Mouse (Mus musculus): Measurements from ENCODE around the gene Caprin2.

DNA sequence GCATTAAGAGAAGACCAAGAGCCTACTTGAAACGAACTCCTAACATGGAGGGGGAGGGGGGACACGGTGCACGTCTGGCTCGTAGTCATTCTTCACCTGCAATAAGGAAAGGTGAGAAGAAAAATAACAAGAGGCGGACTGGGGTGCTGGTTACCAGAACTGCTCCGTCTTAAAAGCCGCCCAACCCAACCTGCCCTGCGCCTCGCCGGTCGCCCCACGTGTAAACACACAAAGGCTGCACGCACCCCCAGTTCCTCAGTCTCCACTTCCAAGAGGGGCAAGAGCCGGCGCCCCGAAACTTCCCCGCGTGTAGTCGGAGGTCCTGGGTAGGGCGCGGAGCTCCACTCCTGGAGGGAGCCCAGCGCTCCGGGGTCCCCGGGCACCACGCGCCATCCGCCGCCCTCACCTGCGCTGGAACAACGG lies 48.3 kb upstream of the Caprin2 start:
- TF ChIP-seq CTCF (conservative IDR thresholded peaks at IDR 0.05; ENCODE audit: insufficient read depth, insufficient read length, low read depth, low read length) (no peak), POLR2A (IDR thresholded peaks at IDR 0.05; ENCODE audit: low read depth, low read length) (no peak)
